Mouse (Mus musculus) embryonic facial prominence, embryonic 14.5 days (tissue): ENCODE measurements around the gene Lrch1. TPM values are rescaled to one million over a fixed set of nuclear protein-coding genes. Genes with fewer than 3 reads are reported as not detected.

Experiments used
- ATAC-seq: fragments of 200-750 bp; cut with Nextera tagmentation; 2 replicates; pipeline ENCODE4 v1.8.0; 2017; ENCODE audit warnings: low read depth, moderate number of reproducible peaks, moderate TSS enrichment
- DNase-seq: peaks from one replicate; pipeline ENCODE4 v3.0.0-alpha.2; 2015; ENCODE audit warnings: low spot score
- H3K27ac ChIP-seq: fragments of 300-500 bp; sonication (generic); replicated peaks from 2 replicates; pipeline ENCODE4 v1.5.1; 2014; ENCODE audit warnings: low read depth, mild to moderate bottlenecking, low read length, moderate library complexity
- H3K27me3 ChIP-seq: fragments of 300-500 bp; sonication (generic); replicated peaks from 2 replicates; pipeline ENCODE4 v1.6.1; 2014; ENCODE audit warnings: low read length; ENCODE audit not compliant: control insufficient read depth, insufficient read depth
- H3K36me3 ChIP-seq: fragments of 300-500 bp; sonication (generic); 2 replicates; pipeline ENCODE4 v1.6.1; 2014; ENCODE audit warnings: low read length, mixed read lengths; ENCODE audit not compliant: control insufficient read depth, insufficient read depth
- H3K4me1 ChIP-seq: fragments of 300-500 bp; sonication (generic); 2 replicates; pipeline ENCODE4 v1.6.1; 2014; ENCODE audit warnings: antibody characterized with exemption, low read length; ENCODE audit not compliant: control insufficient read depth, insufficient read depth
- H3K4me2 ChIP-seq: fragments of 300-500 bp; sonication (generic); 2 replicates; pipeline ENCODE4 v1.6.1; 2014; ENCODE audit warnings: low read depth, mild to moderate bottlenecking, low read length, moderate library complexity, mixed read lengths
- H3K4me3 ChIP-seq: fragments of 300-500 bp; sonication (generic); 2 replicates; pipeline ENCODE4 v1.5.1; 2014; ENCODE audit warnings: low read depth, mild to moderate bottlenecking, low read length
- H3K9ac ChIP-seq: fragments of 300-500 bp; sonication (generic); 2 replicates; pipeline ENCODE4 v1.6.1; 2014; ENCODE audit warnings: low read depth, mild to moderate bottlenecking, low read length, moderate library complexity, mixed read lengths
- H3K9me3 ChIP-seq: fragments of 300-500 bp; sonication (generic); 2 replicates; pipeline ENCODE4 v1.6.1; 2016; ENCODE audit warnings: low read length; ENCODE audit not compliant: control insufficient read depth
- WGBS: fragments of 180-500 bp; shearing (Covaris S2); extraction: QIAGEN DNeasy Blood & Tissue Kit; methylation state at CpG from one replicate; pipeline ENCODE4 v1.1.7; 2014; 5-methylcytosine and 5-hydroxymethylcytosine counted together
- polyA plus RNA-seq: library from polyadenylated mRNA; unstranded; fragments of >200 nt; fragmentation: Nextera tagmentation; extraction: Ambion mirVana; gene quantifications from 2 replicates; pipeline ENCODE4 v1.2.1, GENCODE M21; 2014

Gene Lrch1
- polyA plus RNA-seq, 1 experiment from 2014 or later, result 15.6 TPM

DNA sequence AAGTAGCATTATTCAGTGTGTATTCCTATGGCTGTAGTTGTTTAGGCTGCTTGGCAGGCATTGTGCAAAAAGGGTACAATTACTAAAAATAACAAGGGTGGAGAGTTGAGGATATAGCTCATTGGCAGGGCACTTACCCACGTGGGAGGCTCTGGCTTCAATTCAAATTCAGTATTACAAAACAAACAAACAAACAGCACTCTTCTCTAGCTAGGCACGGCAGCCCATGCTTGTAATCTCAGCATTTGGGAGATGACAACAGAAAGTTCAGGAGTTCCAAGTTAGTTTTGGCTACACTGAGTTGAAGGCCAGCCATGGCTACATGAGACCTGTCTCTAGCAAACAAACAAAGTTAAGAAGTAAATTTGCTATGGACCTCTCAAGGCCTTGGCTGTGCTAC is 9.0 kb upstream of the Lrch1 start:
- ATAC-seq (no peak), DNase-seq (no peak)
- Histone ChIP-seq H3K4me3 (no peak overlapping the region), H3K27ac (no peak overlapping the region), H3K9ac (no peak overlapping the region), H3K4me1 (no peaks in the 10 kb centered on the region), H3K4me2 (no peak overlapping the region), H3K9me3 (no peaks in the 10 kb centered on the region), H3K27me3 (no peaks in the 10 kb centered on the region), H3K36me3 (no peaks in the 10 kb centered on the region)
- 17% methylated on average over 2 of the region's 2 CpGs for WGBS

DNA sequence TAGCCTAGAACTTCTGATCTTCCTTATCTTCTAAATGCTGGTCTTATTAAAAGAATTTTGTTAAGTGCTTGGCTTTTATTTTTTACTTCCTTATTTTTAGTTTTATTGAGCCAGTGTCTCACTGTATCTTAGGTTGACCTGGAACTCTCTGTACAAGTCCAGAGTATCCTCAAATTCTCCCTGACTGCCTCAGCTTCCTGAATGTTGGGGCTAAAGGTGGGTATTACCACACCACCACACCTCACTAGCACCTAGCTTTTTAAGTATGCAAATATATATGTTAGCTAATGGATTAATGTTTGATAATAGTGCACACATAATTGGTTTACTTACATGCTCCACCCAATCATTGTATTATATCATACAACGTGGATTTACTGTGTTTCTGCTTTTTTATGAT is 8.6 kb upstream of the Lrch1 start:
- no peak for DNase-seq
- 76% methylated on average over 1 of the region's 1 CpGs for WGBS

DNA sequence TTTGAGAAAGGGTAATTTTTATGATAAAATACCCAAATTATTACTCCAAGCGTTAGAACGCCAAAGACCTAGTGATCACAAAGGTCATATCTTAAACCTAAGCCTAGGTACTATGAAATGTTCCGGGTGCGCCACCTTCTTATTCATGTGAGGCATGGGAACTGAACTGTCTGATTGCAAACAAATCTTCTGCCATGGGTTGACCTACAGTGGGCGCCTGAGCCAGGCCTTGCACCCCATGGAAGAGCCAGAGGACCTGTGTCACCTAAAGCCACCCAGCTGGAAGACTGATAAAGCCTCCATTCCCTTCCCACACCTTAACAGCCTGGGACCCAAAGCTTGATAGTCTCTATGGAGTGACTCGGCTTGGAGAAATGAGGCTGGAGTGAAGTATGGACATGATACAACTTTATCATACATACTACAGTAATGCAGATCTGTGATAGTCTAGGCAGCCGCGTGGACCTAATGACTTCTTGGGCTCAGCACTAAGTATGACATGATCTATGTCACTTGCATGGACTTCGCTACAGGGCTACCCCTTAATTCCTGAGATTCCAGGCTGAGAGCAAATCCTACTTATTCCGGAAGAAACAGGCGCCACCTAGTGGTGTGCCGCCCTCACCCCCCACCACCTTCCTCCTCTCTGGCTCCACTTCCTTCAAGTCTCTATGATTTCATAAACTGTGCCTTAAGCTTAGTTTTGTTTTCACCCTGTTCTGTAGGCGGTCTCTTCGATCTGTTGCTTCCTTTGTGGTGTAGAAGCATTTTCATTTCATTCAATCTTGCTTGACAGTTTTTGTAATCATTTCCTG is 957 bp upstream of the Lrch1 start:
- no peak overlapping the region for H3K9ac ChIP-seq

More for the DNA sequence above, 8.6 kb upstream of the Lrch1 start:
- H3K9me3 ChIP-seq, result no peaks in the 10 kb centered on the region
- ATAC-seq, result no peak
- no peak overlapping the region for H3K27ac ChIP-seq
- H3K4me3 ChIP-seq, result no peak overlapping the region
- no peak overlapping the region for H3K9ac ChIP-seq
- no peaks in the 10 kb centered on the region for H3K27me3 ChIP-seq
- H3K36me3 ChIP-seq, result no peaks in the 10 kb centered on the region
- no peaks in the 10 kb centered on the region for H3K4me1 ChIP-seq
- no peak overlapping the region for H3K4me2 ChIP-seq

DNA sequence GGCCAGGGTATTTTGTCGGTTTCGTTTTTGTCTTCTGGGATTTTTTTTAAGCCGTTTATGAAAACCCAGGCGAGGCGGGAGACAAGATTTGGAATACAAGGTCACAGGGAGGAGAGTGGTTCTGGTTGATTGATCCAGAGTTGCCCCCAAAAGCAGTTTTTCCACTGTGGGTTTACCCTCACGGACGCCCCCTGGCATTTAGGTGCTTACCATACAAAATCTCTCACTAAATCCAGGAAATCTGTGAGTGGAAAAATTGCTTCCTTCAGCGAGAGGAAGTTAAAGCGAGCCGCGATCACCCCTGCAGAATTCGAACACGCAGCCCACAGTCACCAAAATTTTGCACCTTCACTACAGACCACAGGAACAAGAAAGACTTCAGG is 329 bp upstream of the Lrch1 start:
- no peak for ATAC-seq
- H3K9me3 ChIP-seq, result no peaks in the 10 kb centered on the region
- H3K4me3 ChIP-seq, result peak overlapping the region; percentile 82
- H3K4me1 ChIP-seq, result peaks cover 23% of the 10 kb centered on the region
- no peak for DNase-seq
- peak overlapping the region; percentile 93 for H3K9ac ChIP-seq
- no peaks in the 10 kb centered on the region for H3K36me3 ChIP-seq
- 25% methylated on average over 13 of the region's 13 CpGs for WGBS
- H3K4me2 ChIP-seq, result peak overlapping the region; percentile 76
- peak overlapping the region; percentile 93 for H3K27ac ChIP-seq
- no peaks in the 10 kb centered on the region for H3K27me3 ChIP-seq

More for the DNA sequence above, 957 bp upstream of the Lrch1 start:
- Histone ChIP-seq H3K27me3 (no peaks in the 10 kb centered on the region), H3K4me1 (peaks cover 23% of the 10 kb centered on the region), H3K4me3 (peak overlapping the region; percentile 82), H3K27ac (peak overlapping the region; percentile 93; the same call in 1 of the 2 replicates), H3K36me3 (no peaks in the 10 kb centered on the region), H3K9me3 (no peaks in the 10 kb centered on the region), H3K4me2 (peak overlapping the region; percentile 76)
- DNase-seq (peak; percentile 82), ATAC-seq (no peak)
- WGBS, result 51% methylated on average over 14 of the region's 14 CpGs

DNA sequence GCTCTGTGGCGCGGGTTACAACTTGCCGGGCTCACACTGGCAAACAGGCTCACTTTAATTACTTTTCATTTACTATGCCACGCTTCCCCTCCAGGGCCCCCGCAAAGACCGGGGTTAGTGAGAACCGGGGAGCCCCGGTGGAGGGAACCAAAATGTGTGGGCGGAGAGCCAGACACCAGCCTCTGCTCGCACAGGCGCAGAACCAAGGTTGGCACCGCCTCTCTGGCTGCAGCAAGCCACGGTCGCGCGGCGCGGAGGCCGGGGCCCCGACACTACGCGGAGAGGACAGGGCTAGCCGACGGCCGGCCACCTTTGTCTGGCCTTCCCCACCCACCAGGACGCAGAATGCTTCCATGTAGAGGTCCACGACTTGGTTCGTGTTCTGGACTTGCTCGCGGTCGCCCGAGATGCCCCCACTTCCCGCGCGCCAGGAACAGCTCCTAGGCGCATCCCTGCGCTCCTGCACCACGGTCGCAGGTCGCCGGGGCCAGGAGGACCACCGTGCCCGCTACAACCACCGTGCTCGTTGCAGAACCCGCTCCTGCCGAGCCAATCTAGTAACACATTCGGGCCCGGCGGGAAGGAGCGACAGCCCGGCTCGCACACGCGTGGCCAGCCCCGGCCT is 813 bp downstream of the Lrch1 start:
- H3K36me3 ChIP-seq, result no peaks in the 10 kb centered on the region
- H3K4me3 ChIP-seq, result peak overlapping the region; percentile 82
- H3K27ac ChIP-seq, result peak overlapping the region; percentile 93
- DNase-seq (peak; percentile 90), ATAC-seq (peak; percentile 84)
- H3K27me3 ChIP-seq, result no peaks in the 10 kb centered on the region
- peaks cover 23% of the 10 kb centered on the region for H3K4me1 ChIP-seq
- H3K4me2 ChIP-seq, result peak overlapping the region; percentile 76
- H3K9ac ChIP-seq, result peak overlapping the region; percentile 93
- 0% methylated on average over 24 of the region's 56 CpGs for WGBS
- no peaks in the 10 kb centered on the region for H3K9me3 ChIP-seq

DNA sequence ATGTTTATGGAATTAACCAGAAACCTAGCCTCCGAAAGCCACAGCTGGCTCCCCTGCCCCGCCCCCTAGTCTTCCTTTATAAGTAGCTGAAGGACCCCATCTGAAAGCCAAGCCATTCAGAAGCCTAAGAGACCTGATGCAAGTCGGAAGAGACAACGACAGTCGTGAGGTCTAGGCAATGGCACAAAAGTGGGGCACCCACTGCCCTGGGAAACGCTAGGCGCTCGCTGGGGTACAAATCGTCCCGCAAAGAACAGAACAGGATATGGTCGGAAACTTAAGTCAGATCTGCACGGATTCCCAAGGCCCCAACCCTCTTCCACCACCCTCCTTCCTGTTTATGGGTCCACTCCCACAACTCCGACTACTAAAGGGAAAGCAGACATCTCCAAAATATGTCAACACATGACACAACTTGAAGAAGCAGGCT is 1.3 kb downstream of the Lrch1 start:
- Histone ChIP-seq H3K9ac (peak overlapping the region; percentile 93), H3K4me2 (peak overlapping the region; percentile 76), H3K36me3 (no peaks in the 10 kb centered on the region), H3K27ac (peak overlapping the region; percentile 93), H3K4me1 (peaks cover 23% of the 10 kb centered on the region), H3K9me3 (no peaks in the 10 kb centered on the region), H3K4me3 (peak overlapping the region; percentile 82), H3K27me3 (no peaks in the 10 kb centered on the region)
- DNase-seq, result no peak
- peak; percentile 73 for ATAC-seq
- 2% methylated on average over 13 of the region's 13 CpGs for WGBS

DNA sequence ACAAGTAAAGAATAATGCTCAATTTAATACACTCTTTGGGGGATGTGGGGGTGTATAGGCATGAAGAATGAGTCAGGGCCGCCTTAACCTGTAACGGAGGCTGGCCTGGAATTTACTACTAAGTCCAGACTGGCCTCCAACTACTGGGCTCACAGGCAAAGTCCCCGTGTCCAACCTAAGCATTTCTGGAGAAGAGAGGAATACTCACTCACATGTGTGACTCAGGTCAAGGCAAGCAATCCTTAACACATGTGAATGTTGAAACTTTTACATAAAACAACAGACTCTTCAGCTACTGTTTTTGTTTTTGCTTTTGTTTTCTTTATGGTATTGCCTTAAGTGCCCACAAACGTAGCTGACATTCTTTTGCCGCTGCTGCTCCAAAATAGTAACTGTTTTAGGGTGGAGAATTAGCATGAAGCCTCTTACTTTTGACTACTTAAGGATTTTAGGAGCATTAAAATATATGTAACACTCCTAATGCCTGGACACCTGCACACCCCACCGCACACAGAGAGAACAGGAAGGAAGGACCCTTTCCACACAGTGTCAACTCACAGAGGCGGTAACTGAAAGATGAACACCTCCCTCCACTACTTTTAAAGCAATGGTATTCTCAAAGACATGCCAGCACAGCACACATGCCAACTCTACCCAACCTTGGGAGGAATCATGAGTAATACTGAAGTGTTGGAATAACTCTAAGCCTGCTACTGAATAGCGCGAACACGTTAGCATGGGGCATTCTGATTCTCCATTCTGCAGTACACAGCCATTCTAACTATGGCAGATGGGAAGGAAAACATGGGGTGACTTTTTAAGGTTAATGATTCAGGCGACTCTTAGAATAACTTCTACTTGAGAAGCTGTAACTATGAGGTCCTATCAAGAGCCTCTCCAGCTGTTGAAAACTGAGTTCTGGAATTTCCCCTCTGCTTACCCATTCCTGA is 2.1 kb downstream of the Lrch1 start:
- 72% methylated on average over 11 of the region's 11 CpGs for WGBS
- Histone ChIP-seq H3K4me3 (peak overlapping the region; percentile 82), H3K4me1 (peaks cover 23% of the 10 kb centered on the region), H3K9ac (peak overlapping the region; percentile 93), H3K4me2 (peak overlapping the region; percentile 76), H3K36me3 (no peaks in the 10 kb centered on the region), H3K27ac (no peak overlapping the region; the same call in 1 of the 2 replicates), H3K9me3 (no peaks in the 10 kb centered on the region), H3K27me3 (no peaks in the 10 kb centered on the region)
- ATAC-seq (no peak), DNase-seq (no peak)

DNA sequence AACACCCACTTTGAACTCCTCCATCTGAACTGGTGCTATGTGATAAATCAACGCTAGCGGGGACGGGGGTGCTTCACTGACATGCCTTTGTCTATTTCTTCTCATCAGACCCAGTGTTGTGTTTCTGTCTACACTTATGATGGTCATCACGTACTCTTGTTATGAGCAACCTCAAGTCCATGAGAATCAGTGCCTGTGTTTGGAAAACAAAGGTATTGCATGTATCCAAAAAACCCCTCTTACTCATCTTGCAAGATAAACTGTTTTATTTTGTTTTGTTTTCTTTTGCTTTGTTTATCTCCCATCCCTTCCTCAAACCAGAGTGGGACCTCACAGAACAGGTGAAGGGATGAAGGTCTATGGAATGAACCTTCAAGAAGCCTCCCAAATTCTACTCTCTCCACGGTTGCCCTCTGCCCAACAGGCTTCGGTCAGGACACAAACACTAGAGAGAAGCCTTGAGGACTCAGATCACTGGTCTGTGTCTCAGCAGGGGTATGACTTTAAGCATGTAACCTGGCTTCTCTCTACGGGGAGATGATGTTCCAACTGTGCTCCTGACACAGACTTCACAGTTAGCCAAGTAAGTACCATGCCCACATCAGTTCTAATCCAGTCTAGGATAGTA is 3.4 kb downstream of the Lrch1 start:
- no peaks in the 10 kb centered on the region for H3K27me3 ChIP-seq
- DNase-seq (no peak), ATAC-seq (no peak)
- H3K9ac ChIP-seq, result no peak overlapping the region
- 90% methylated on average over 7 of the region's 7 CpGs for WGBS
- no peak overlapping the region for H3K4me3 ChIP-seq
- H3K4me1 ChIP-seq, result peaks cover 23% of the 10 kb centered on the region
- no peaks in the 10 kb centered on the region for H3K9me3 ChIP-seq
- H3K4me2 ChIP-seq, result no peak overlapping the region
- H3K36me3 ChIP-seq, result no peaks in the 10 kb centered on the region
- H3K27ac ChIP-seq, result no peak overlapping the region
